Mouse (Mus musculus): Measurements from ENCODE around the gene Gm13693. TPM values are rescaled to one million over a fixed set of nuclear protein-coding genes. Genes with fewer than 3 reads are reported as not detected.

Gm13693 gene
- polyA plus RNA-seq, 1 experiment: not detected

Other genes starting within 250 kb of the Gm13693 start
- gene Itgav, start 237.1 kb upstream of the Gm13693 start, polyA plus RNA-seq (2012; fragmentation: generic; extraction: Trizol): 26.2 TPM
- gene Fam171b, start 148.9 kb upstream of the Gm13693 start, polyA plus RNA-seq (2012; fragmentation: generic; extraction: Trizol): 1.7 TPM
- not detected for gene Zswim2, start 20.3 kb upstream of the Gm13693 start, polyA plus RNA-seq (2012; fragmentation: generic; extraction: Trizol)
- not detected for gene Gm13698, start 5.8 kb upstream of the Gm13693 start, polyA plus RNA-seq (2012; fragmentation: generic; extraction: Trizol)
- not detected for gene Gm13695, start 5.8 kb downstream of the Gm13693 start, polyA plus RNA-seq (2012; fragmentation: generic; extraction: Trizol)
- gene Gm13696, start 11.6 kb downstream of the Gm13693 start, polyA plus RNA-seq (2012; fragmentation: generic; extraction: Trizol): not detected
- gene Gm13694, start 17.4 kb downstream of the Gm13693 start, polyA plus RNA-seq (2012; fragmentation: generic; extraction: Trizol): not detected
- gene Gm13697, start 23.2 kb downstream of the Gm13693 start, polyA plus RNA-seq (2012; fragmentation: generic; extraction: Trizol): not detected
- not detected for gene Gm13691, start 29.1 kb downstream of the Gm13693 start, polyA plus RNA-seq (2012; fragmentation: generic; extraction: Trizol)